Mouse (Mus musculus): ENCODE measurements around the gene Wdr59.

Gene Wdr59

DNA sequence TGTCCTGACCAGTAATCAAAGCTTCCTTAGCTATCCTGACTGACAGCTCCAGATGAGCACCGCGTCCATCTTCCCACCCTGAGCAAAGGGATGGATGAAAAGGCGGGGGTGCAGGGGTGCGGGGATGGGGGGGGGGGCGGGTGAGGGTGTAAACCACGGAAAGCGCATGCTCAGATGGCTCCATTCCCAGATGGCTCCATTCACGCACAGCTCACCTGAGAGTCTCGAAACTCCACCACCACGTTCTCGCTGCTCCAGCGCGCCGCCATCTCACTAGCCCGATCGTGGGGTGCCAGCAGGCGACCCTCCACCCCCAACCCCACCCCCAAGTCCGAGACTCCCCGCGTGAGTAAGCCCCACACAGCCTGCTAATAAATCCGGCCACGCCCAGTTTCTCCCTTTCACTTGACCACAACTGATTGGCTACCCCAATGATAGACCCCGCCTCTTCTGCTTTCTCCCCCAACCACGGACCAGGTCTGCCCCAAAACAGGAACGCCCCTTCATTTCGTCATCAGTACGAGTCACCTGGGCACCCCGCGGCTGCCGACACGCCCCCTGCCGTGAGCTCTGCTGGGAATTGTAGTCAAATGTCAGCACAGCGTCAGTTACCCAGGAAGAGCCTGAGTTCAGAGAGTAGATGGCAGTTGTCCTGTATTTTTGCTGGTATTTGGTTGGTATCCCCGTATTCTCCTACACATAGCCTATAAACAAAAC lies at the start of gene Wdr59:
Gene Wdr59, minus strand, starts transcription at position 380 of the 717 bp plus-strand sequence.
- DNase-seq (ENCODE audit: low spot score in 2 of 2) = peak; percentile 86 to 97

DNA sequence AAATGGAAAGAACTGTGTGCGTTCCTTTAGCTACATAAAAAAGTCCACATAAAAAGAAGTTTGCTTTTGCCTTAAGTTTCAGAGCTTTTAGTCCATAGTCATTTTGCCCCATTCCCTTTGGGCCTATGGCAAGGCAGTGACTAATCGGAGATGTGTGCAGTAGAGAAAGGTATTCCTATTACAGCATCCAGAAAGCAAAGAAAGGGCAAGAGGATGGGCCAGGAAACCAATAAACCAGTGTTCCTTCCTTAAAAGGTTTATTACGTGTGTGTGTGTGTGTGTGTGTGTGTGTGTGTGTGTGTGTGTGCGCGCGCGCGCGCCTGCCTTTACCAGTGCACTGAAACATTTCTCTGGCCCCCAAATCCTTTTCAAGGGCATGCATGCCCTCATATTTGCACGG lies 49.8 kb upstream of the Wdr59 start:
- no peak for DNase-seq (ENCODE audit: low spot score in 2 of 2)

DNA sequence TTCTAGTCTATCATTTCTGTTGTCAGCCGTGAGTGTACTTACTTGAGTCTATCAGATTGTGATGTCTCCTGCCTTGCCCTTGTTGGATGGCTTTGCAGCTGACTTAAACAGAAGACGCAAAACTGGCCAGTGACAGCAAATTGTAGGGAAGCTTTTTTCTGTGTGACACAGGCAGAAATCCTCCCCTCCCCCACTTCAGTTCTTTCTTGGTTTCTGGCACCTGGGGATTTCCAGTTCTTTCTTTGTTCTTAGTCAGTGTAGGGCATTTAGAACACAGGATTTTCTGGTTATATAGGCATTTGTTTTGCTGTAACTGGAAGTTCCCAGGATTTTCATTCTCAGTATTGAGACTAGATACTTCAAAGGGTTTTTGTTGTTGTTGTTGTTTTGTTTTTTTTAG lies 48.5 kb upstream of the Wdr59 start:
- DNase-seq (ENCODE audit: low spot score in 2 of 2) = no peak

DNA sequence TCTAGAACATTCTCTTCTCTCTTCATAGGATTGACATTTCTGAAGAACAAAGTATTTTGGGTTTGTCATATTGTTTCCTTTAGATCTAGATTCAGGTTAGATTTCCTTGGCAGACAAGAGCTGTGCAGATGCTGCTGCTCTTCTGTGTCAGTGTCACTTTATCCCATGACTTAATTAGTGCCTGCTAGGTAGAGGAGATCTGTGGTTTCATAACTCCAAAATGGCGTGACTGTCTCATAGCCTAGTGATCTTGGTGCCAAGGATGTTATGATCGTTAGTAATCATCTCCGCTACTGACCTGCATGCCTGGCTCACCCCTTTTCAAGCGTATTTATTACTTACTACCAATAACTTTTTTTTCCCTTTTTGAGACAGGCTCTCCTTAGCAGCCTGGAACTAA lies 48.0 kb upstream of the Wdr59 start:
- no peak for DNase-seq (ENCODE audit: low spot score in 2 of 2)

DNA sequence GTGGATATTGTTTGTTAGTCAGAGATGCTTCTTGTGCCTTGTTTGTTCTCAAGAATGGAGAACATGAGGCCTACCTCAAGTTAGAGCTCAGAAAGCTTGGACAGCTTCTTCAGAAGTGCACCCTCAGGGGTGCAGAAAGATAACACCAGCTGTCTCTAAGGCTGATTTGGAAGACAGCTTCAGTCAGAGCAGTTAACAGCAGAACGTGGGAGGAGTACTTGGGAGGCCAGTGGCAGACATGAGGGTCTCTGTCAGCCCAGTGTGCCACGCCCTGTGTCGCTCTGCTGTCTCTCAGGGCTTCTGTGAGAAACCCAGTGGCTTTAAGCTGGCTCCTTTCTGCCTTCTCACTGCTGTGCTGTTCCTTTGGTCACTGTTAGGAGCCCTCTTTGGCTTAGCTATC lies 46.1 kb upstream of the Wdr59 start:
- DNase-seq (ENCODE audit: low spot score in 2 of 2) = no peak

DNA sequence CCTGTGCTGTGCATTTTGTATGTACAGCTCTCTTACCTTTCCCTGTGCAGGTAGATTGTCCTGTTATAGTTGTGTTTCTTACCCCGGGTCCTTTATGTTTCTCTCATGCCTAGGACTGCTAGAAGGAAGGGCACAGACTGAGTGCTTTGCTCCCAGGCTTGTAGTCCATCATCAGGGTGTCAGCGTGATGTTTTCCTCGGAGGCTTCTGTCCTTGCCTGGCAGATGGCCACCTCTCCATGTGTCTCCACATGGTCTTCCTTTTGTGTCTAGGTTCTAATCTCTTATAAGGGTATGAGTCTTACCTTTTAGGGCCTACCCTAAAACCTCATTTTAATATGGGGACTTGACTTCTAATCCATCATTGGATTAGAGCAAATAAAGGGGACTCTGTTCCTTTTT lies 45.7 kb upstream of the Wdr59 start:
- no peak for DNase-seq (ENCODE audit: low spot score in 2 of 2)

DNA sequence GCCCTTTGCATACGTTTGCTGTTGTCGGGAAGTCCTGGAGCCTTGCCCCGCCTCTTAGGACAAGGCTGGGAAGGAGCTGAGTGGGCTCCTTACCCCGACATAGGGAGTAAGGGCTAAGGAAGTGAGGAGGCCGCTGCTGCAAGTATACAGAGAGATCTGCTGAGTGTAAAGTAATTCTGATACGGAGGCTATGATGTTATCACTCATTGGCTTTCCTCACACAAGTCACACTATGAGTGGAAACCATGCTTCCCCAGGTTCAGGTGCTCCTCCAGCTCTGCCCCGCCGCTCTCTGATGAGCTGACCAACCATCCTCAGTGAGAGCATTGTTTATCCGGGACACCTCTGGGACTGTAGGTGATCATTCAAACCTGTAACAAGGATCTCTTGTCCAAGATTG lies 44.4 kb upstream of the Wdr59 start:
- no peak for DNase-seq (ENCODE audit: low spot score in 2 of 2)

DNA sequence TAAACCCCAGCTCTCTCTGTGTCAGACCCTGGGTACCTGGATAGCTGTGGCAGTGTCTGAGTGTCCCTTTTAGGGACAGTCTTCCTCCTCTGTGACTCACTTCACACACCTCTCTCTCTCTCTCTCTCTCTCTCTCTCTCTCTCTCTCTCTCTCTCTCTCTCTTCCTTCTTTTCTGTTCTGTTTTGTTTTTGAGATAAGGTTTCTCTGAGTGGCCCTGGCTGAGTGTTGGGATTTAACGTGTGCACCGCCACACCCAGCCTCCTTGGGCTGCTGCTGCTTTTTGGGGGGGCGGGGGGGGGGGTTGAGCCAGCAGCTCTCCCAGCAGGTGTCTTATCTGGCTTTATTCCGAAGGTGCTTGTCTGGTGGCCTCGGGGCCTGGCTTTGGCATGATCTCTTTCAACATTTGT lies 43.9 kb upstream of the Wdr59 start:
- DNase-seq (ENCODE audit: low spot score in 2 of 2) = no peak

DNA sequence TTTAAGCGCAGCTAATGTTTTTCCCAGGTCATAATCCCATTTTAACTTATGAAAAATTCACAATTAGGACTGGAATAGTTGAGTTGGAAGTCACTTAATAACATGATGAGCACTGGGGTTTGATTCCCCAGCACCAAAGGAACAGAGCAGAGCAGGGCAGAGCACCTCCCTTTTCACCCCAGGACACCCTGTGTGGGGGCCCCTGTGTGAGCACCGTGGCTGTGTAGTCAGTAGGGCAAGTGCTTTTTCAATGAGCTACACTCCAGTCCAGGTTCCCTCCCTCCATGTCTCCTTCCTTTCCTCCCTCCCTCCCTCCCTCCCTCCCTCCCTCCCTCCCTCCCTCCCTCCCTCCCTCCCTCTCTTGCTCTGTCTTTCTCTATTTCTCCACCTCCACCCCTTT lies 42.2 kb upstream of the Wdr59 start:
- DNase-seq (ENCODE audit: low spot score in 2 of 2) = no peak

DNA sequence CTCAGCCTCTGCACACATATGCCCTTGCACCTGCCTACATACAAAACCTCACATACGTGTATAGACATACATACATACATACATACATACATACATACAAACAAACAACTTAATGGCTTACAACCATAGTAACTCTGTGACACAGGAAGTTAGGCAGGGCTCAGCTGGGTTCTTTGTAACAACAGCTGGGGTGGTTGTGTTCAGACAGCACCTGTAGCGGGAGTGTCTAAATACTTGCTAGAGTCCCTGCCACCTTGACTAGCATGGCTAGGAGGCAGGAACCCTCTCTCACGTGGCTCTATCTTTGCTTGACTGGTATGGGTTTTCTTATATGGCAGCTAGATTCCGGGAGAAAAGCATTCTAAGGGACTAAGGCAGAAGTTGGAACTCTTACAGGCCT lies 41.8 kb upstream of the Wdr59 start:
- DNase-seq (ENCODE audit: low spot score in 2 of 2) = no peak

DNA sequence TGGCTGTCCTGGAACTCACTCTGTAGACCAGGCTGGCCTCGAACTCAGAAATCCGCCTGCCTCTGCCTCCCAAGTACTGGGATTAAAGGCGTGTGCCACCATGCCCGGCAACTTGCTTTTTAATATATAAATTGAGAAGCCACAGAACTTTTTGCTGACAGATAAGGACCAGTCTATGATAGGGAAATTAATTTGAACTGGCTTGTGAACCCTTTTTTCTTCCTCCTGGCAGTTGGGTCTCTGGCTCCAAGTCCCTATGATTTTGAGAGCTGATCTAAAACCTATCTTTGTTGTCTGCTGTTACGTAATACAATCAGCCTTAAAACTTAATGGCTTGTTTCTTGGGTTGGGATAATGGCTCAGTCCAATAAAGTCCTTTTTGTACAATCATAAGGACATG lies 41.2 kb upstream of the Wdr59 start:
- no peak for DNase-seq (ENCODE audit: low spot score in 2 of 2)

DNA sequence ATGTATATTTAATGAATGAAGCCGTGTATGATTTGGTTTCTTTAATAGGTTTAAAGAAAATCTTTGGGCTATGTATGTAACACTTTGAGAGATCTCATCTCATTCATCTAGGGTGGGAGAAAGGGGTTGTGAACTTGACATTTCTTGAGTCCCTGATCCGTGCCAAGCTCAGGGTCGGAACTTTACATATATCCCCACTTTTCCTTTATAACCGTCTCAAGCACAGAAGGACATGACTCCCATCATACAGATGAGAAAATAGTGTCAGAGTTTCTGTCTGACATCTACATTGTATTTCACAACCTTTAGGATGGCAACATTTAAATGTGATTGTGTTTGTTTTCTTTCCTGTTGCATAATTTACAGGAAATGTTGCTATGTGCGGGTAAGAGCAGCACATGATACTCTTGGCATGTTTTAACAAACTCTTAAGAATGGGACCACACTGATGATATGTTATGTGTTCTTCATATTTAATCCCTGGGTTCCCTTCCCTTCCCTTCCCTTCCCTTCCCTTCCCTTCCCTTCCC lies 40.4 kb upstream of the Wdr59 start:
- DNase-seq (ENCODE audit: low spot score in 2 of 2) = no peak

DNA sequence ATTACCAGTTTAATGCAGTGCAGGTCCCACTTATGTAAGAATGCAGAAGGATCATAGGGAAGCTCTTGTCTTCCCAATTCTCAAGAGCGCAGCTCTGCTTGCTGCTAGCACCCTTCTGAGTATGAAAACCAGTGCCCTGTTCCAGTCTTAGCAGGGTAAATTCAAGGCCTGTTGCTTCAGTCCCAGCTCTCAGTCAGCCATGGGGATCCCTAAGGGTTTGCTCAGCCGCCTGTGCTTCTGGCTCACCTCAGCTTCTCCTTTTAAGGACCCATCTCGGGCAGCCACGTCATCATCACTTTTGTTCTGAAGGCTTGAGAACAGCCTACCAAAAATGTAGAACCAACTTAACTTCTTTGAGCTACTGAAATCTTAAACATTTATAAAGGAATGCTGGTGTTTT lies 39.9 kb upstream of the Wdr59 start:
- DNase-seq (ENCODE audit: low spot score in 2 of 2) = no peak

DNA sequence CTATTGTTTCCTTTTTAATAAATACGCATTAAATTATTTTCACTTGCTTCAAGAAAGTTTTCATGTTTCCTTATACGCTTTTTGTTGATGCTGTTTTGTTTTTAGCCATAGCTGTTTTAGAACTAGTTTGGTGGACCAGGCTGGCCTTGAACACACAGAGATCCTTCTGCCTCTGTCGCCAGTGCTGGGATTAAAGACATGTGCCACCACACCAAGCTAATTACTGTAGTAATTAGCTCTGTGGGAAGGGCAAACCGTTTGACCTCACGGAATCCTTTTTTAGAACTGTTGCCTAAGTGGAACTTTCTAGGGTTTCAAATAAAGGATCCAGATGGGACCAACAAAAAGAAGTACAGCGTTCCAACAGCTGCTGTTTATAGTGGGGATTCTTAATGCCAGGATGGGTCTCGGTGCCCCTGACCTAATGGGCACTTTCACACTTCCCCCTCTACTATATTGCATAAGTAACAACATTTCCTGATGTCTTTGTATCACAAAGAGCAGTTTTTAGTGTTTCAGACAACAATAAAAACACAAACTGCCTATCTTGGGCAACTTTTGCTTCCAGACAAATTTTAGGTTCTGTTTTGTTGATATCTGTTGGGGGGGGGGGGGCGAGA lies 29.7 kb upstream of the Wdr59 start:
- no peak for DNase-seq (ENCODE audit: low spot score in 2 of 2)

DNA sequence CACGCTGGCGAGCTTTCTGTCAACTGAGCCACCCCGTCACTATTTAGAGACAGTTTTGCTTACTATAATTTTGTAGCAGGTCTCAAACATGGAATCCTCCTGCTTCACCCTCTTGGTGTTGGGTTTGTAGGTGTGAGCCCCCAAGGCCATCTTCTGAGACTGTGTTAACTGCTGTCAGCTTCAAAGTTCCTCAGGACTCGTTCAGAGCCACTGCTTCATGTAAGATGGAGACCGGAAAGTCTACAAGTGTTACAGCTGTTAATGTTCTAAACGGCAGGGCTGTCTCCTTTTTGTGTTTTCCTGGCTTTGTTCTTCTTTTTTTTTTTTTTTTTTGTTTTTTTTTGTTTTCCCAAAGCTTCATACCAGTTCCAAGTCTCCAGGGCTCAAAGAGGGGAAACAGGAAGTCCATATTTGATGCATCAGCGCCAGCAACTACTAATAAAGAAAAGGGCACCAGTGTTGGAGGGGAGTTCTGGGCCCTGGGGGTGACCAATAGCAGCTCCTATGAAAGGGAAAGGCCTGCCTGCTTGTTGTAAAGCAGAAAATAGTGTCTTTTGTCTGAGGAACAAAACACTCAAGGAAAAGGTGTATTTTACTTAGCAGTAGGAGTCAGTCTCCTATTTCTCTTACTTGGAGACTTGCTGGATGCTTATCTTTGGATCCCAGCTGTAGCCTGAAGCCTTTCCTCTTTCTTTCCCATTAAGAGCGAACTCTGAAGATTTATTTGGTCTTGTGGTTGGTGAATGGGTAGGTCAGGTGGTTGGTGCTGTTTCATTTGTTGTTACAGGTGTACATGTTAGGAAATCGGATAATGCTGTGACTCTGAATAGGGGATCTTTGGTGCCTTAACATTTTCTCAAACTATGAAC lies 28.3 kb upstream of the Wdr59 start:
- DNase-seq (ENCODE audit: low spot score in 2 of 2) = no peak

DNA sequence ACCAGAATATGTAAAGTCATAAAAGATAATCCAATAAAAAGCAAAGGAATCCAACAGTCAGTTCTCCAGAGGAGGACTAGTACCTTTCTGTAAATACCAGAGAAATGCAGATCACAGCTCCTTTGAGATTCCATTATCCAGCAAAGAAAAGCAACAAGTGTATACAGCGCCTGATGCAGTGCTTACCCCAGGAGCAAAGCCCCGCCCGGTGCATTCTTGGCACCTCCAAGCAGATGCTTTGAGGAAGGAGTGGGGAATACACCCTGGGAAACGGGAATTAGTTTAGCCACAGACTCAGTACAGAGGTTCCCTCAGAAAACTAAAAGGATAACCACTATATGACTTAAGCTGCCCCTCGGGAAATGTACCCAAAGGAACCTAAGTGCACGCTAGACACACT lies 26.3 kb upstream of the Wdr59 start:
- no peak for DNase-seq (ENCODE audit: low spot score in 2 of 2)

DNA sequence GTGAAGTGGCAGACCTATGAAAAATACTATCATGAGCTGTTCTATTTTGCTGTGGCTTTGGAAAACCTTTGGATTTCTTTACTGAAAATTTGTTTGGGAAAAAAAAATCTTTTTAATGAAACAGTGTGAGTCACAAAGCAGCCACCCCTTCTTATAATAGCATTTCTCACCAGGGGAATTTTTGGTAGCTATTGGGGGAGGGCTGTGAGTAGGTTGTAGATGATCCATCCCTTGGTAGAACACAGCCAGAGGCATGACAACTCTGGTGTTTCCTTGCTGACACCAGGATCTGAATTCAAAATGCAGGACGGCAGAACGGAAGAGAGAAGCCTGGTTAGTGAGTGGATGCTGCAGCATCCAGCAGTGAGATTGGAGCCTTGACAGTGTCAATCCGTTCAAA lies 25.3 kb upstream of the Wdr59 start:
- no peak for DNase-seq (ENCODE audit: low spot score in 2 of 2)

DNA sequence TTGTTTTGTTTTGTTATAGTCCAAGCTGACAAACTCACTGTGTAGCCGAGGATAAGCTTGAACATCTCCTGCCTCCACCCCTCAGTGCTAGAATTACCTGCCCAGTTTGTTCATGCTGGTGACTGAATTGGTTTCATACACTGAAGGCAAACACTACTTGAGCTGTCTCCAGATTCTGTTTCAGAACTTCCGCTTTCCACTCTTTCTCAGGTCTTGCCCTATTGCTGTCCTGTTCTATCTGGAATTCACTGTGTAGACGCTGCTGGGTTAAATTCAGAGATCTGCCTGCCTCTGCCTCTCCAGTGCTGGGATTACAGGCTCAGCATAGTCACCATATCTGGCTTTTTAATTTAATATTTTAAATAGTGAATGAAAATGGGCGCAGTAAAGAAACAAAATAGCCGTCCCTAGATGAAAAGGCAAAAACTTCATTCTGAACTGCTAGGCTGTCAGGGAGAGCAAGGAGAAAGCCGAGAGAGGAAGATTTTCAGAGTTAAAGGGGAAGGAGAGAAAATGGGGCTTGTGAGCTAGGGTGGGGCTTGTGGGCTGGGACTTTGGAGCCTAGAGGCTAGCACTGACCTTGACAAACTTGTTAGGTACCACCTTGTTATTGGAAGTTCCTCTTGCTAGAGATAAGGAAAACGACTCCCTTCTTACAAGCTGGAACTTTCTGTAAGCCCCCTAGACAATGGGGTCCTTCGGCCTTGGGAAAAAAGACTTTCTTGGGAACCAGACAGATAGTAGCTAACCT lies 23.7 kb upstream of the Wdr59 start:
- no peak for DNase-seq (ENCODE audit: low spot score in 2 of 2)

DNA sequence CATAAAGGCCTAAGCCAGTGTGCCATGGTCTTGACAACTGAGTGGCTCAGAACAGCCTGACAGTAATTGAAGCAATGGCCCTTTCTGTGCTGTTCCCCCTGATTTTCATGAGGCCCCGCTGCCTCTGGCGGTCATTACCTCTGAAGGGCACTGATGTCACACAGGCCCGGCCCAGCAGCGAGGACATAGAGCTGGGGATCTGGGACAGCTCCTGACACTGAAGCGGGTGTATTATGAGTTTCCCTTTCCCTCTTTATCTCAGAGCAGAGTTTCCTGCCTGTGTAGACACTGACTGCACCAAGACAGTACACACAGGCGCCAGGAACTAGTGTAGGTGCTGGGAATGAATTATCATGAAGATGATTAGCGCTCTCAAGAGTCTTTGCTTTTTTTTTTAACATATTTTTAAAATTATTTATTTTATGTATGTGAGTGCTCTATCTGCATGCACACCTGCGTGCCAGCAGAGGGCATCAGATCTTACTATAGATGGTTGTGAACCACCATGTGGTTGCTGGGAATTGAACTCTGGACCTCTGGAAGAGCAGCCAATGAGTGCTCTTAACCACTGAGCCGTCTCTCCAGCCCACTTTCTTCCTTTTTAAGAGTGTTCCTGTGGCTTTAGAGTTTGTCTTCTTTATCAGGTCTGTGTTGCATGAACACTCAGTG lies 22.0 kb upstream of the Wdr59 start:
- no peak for DNase-seq (ENCODE audit: low spot score in 2 of 2)

DNA sequence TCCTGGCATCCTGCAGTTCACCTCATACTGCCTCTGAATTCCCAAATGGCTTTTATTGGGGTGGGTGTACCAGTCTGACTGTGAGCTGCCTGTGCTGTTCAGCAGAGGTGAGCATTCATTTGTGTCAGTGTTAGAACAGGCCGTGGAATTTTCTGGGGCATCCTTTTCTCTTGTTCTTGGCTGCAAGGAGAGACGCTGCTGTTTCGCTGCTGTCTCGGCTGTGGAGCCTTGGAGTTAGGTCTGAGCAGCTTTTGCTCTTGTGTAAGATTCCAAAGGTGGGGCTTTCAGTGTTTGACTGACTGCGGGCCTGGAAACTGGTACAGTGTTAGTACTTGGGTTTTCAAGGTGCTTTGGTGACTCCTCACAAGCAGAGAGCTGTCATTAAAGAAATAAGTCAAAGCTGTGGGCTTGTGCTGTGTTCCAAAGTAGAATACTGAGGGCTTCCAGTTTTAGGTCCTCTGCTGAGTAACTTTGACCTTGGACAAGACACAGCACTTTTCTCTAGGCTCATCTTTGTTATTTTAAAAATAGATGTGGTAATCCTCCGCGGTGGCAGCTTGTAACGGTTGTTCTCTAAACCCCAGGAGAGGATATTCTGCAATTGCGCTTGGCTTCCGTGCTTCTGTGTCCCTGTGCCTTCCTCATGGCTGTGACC lies 17.7 kb upstream of the Wdr59 start:
- no peak for DNase-seq (ENCODE audit: low spot score in 2 of 2)

DNA sequence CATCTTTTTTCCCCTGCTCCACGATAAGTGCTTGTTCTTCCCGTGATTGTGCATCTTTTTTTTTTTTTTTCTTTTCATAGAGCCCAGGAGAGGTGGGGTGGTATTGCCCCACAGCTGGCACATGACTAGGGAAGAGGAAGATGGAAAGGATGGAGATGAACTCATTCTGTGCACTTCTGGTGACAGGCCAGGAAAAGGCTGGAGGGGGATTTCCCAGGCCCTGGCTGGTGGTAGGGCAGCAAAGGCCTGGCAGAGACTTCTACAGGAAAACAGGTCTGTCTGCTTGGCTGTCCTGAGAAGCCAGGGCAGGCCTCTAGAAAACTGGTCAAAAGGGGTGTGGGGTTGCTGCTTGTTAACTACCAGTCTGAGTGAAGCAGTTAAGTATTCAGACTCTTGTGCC lies 16.3 kb upstream of the Wdr59 start:
- DNase-seq (ENCODE audit: low spot score in 2 of 2) = peak in 1 of 2 experiments; percentile 26
